Comparison of ENCODE assay signal across 8 mouse cellular contexts in the genomic region with DNA sequence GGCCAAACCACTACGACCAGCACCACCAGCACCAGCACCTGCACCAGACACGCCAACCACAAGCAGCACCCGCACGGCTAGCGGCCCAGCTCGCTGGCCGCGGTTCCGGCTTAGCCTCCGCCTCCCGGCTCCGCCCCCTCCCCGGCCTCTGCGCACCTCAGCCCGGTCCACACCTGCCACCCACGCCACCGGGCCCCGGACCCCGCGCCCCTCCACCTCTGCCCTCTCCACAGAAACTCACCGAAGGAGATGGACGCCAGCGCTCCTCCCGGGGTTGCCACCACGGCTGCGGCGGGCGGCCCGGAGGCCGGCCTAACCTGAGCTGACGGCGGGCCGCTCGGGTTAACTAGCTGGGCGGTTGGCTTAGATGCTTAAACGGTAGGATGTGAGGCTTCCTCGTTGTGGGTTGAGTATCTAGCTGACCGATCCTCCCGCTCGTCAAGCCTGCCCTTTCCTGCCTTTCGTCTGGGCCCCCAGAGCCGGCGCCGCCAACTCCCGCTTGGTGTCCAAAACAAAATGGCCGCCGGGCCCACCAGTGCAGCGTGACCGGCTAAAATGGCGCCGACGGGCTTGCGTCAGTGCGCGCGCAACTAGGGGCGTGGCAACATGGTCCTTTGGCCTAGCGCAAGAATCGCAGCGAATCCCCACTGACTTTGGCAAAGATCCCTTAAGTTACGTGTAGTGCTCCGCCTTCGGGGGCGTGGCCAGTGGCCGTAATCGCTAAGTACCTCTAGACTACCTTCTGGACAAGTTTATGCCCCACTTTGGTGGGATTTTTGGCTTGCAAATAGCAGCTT. TPM values are rescaled to one million over a fixed set of nuclear protein-coding genes. Genes with fewer than 3 reads are reported as not detected.
DNase-seq lines count a peak whose midpoint lies in the region; ATAC-seq and TF ChIP-seq lines count a peak whose summit lies in the region.

A gene (minus strand): TSS at position 549 of the 797 bp plus-strand sequence.

- H3K36me3 ChIP-seq in E14TG2a.4 (ENCODE audit: insufficient read depth, low read length) = peaks cover 49% of the 10 kb centered on the region
- H3K36me3 ChIP-seq in forebrain, embryonic 12.5 days (replicated peaks) = peaks cover 35% of the 10 kb centered on the region
- H3K36me3 ChIP-seq in heart, postnatal 0 days (replicated peaks; ENCODE audit: control insufficient read depth, insufficient read depth, low read length) = peaks cover 32% of the 10 kb centered on the region
- peaks cover 33% of the 10 kb centered on the region for H3K36me3 ChIP-seq in liver, embryonic 16.5 days (ENCODE audit: control insufficient read depth, insufficient read depth)
- peaks cover 34% of the 10 kb centered on the region for H3K36me3 ChIP-seq in neural tube, embryonic 13.5 days
- peaks cover 7% of the 10 kb centered on the region for H3K36me3 ChIP-seq in testis, adult 2 months (ENCODE audit: control insufficient read depth, insufficient read depth, low read length)

- peak within 1 kb of the TSS; percentile 93 for H3K27ac ChIP-seq in forebrain, embryonic 12.5 days
- H3K27ac ChIP-seq in heart, postnatal 0 days (ENCODE audit: low read depth) = peak within 1 kb of the TSS; percentile 97
- H3K27ac ChIP-seq in liver, embryonic 16.5 days (ENCODE audit: low read length) = peak within 1 kb of the TSS; percentile 92
- H3K27ac ChIP-seq in neural tube, embryonic 13.5 days (replicated peaks) = peak within 1 kb of the TSS; percentile 96
- peak within 1 kb of the TSS; percentile 99 for H3K27ac ChIP-seq in testis, adult 2 months (ENCODE audit: control insufficient read depth, insufficient read depth, low read depth, low read length)

- peak; percentile 84 for TF ChIP-seq EP300 in heart, postnatal 0 days (IDR thresholded peaks at IDR 0.05; ENCODE audit: low read depth)

- H3K4me3 ChIP-seq in E14TG2a.4 (replicated peaks; ENCODE audit: low read length) = peak within 1 kb of the TSS; percentile 93
- H3K4me3 ChIP-seq in forebrain, embryonic 12.5 days (replicated peaks) = peak within 1 kb of the TSS; percentile 91
- peak within 1 kb of the TSS; percentile 93 for H3K4me3 ChIP-seq in heart, postnatal 0 days (ENCODE audit: low read depth, low read length)
- peak within 1 kb of the TSS; percentile 96 for H3K4me3 ChIP-seq in liver, embryonic 16.5 days (ENCODE audit: low read depth, low read length)
- H3K4me3 ChIP-seq in neural tube, embryonic 13.5 days = peak within 1 kb of the TSS; percentile 88
- H3K4me3 ChIP-seq in testis, adult 2 months (ENCODE audit: control insufficient read depth, low read depth, low read length) = peak within 1 kb of the TSS; percentile 100

- TF ChIP-seq CTCF in E14TG2a.4 (conservative IDR thresholded peaks at IDR 0.05; ENCODE audit: low read length) = no peak
- no peak for TF ChIP-seq CTCF in heart, postnatal 0 days (IDR thresholded peaks at IDR 0.05; ENCODE audit: low read depth)
- 0 out of 2 replicates have a peak, but pooled peaks have one; percentile 3 for TF ChIP-seq CTCF in testis, adult 2 months (IDR thresholded peaks at IDR 0.05; ENCODE audit: control insufficient read depth, insufficient read depth, insufficient replicate concordance, low read depth, low read length)

- H3K9me3 ChIP-seq in E14TG2a.4 (ENCODE audit: low read length) = no peaks in the 10 kb centered on the region
- H3K9me3 ChIP-seq in forebrain, embryonic 12.5 days = no peaks in the 10 kb centered on the region
- no peaks in the 10 kb centered on the region for H3K9me3 ChIP-seq in heart, postnatal 0 days (replicated peaks; ENCODE audit: control insufficient read depth, low read length)
- no peaks in the 10 kb centered on the region for H3K9me3 ChIP-seq in liver, embryonic 16.5 days (replicated peaks; ENCODE audit: control insufficient read depth, low read length)
- no peaks in the 10 kb centered on the region for H3K9me3 ChIP-seq in neural tube, embryonic 13.5 days

- H3K9ac ChIP-seq in forebrain, embryonic 12.5 days = peak within 1 kb of the TSS; percentile 97
- H3K9ac ChIP-seq in heart, postnatal 0 days (replicated peaks; ENCODE audit: low read depth, low read length) = peak within 1 kb of the TSS; percentile 97
- H3K9ac ChIP-seq in liver, embryonic 16.5 days (ENCODE audit: low read depth, low read length) = peak within 1 kb of the TSS; percentile 97
- H3K9ac ChIP-seq in neural tube, embryonic 13.5 days = peak within 1 kb of the TSS; percentile 99

- H3K4me1 ChIP-seq in E14TG2a.4 (replicated peaks; ENCODE audit: low read depth, low read length) = peaks cover 60% of the 10 kb centered on the region
- H3K4me1 ChIP-seq in forebrain, embryonic 12.5 days = peaks cover 20% of the 10 kb centered on the region
- peaks cover 30% of the 10 kb centered on the region for H3K4me1 ChIP-seq in heart, postnatal 0 days (ENCODE audit: control insufficient read depth, insufficient read depth)
- peaks cover 21% of the 10 kb centered on the region for H3K4me1 ChIP-seq in liver, embryonic 16.5 days (ENCODE audit: control insufficient read depth, low read depth, low read length)
- peaks cover 42% of the 10 kb centered on the region for H3K4me1 ChIP-seq in neural tube, embryonic 13.5 days (replicated peaks)
- peaks cover 7% of the 10 kb centered on the region for H3K4me1 ChIP-seq in testis, adult 2 months (ENCODE audit: control insufficient read depth, insufficient read depth, low read length)

- WGBS in forebrain, embryonic 12.5 days = under 1% methylated on average over 66 of the region's 66 CpGs
- WGBS in heart, postnatal 0 days = 1% methylated on average over 62 of the region's 66 CpGs
- under 1% methylated on average over 62 of the region's 66 CpGs for WGBS in liver, embryonic 16.5 days (ENCODE audit: insufficient replicate concordance)
- WGBS in neural tube, embryonic 13.5 days = 1% methylated on average over 66 of the region's 66 CpGs

- peak; percentile 95 for ATAC-seq in forebrain, embryonic 12.5 days (ENCODE audit: low FRiP score)
- ATAC-seq in heart, postnatal 0 days (ENCODE audit: insufficient read depth, low read depth) = peak; percentile 89
- ATAC-seq in liver, embryonic 16.5 days (ENCODE audit: low read depth) = peak; percentile 92
- peak; percentile 94 for ATAC-seq in neural tube, embryonic 13.5 days (ENCODE audit: low read depth)

- H3K4me2 ChIP-seq in forebrain, embryonic 12.5 days = peak within 1 kb of the TSS; percentile 83
- peak within 1 kb of the TSS; percentile 73 for H3K4me2 ChIP-seq in heart, postnatal 0 days (ENCODE audit: low read depth, low read length)
- peak within 1 kb of the TSS; percentile 79 for H3K4me2 ChIP-seq in liver, embryonic 16.5 days (ENCODE audit: low read depth, low read length)
- peak within 1 kb of the TSS; percentile 85 for H3K4me2 ChIP-seq in neural tube, embryonic 13.5 days

- DNase-seq in c-Kit-positive CD71-positive TER-119-positive erythroid progenitor cells, embryonic 14.5 days (ENCODE audit: low spot score) = peak; percentile 99
- peak; percentile 98 for DNase-seq in heart, postnatal 0 days (ENCODE audit: low spot score)
- peak; percentile 100 for DNase-seq in kidney, postnatal 4 days

- peaks cover 20% of the 10 kb centered on the region for H3K27me3 ChIP-seq in E14TG2a.4 (ENCODE audit: insufficient read depth, low read length)
- H3K27me3 ChIP-seq in forebrain, embryonic 12.5 days = peaks cover 25% of the 10 kb centered on the region
- no peaks in the 10 kb centered on the region for H3K27me3 ChIP-seq in heart, postnatal 0 days (ENCODE audit: control insufficient read depth, insufficient read depth, low read length)
- no peaks in the 10 kb centered on the region for H3K27me3 ChIP-seq in liver, embryonic 16.5 days (ENCODE audit: control insufficient read depth, insufficient read depth, low read depth, low read length)
- H3K27me3 ChIP-seq in neural tube, embryonic 13.5 days = peaks cover 25% of the 10 kb centered on the region
- no peaks in the 10 kb centered on the region for H3K27me3 ChIP-seq in testis, adult 2 months (ENCODE audit: control insufficient read depth, insufficient read depth, low read length)

- peak; percentile 85 for TF ChIP-seq POLR2A in testis, adult 2 months (IDR thresholded peaks at IDR 0.05; ENCODE audit: control insufficient read depth, low read depth, low read length)

RNA-seq across cellular contexts. Expression of the gene that starts here (rescaled TPM):
- polyA plus RNA-seq in forebrain, embryonic 12.5 days (2016; fragmentation: Nextera tagmentation; extraction: Ambion mirVana) = 228 and 238 TPM in 2 replicates
- 117 and 121 TPM in 2 replicates for total RNA-seq in heart, postnatal 0 days (2014; rRNA removed; ENCODE audit: low replicate concordance)
- 79.0 and 85.1 TPM in 2 replicates for polyA plus RNA-seq in heart, postnatal 0 days (2015; fragmentation: Nextera tagmentation; extraction: Ambion mirVana)
- 38.8 and 41.2 TPM in 2 replicates for polyA plus RNA-seq in liver, embryonic 16.5 days (2015; fragmentation: Nextera tagmentation; extraction: Ambion mirVana)
- polyA plus RNA-seq in neural tube, embryonic 13.5 days (2015; fragmentation: Nextera tagmentation; extraction: Ambion mirVana) = 183 and 200 TPM in 2 replicates
- polyA plus RNA-seq in testis, adult 2 months (2012; rRNA removed) = 51.5 and 53.5 TPM in 2 replicates

Comparison
In these comparisons a context has a peak if more than half of its experiments do, and no peak if none do; other contexts are left out.
1. Peak in every context shown above with its lines: DNase-seq, ATAC-seq, H3K4me3 ChIP-seq and H3K27ac ChIP-seq.